ENCODE assay signal across 7 mouse cellular contexts in genomic region chr3:87906601-87906980, GRCm38 (mm10). TPM values are rescaled to one million over a fixed set of nuclear protein-coding genes. Genes with fewer than 3 reads are reported as not detected.
DNase-seq lines count a peak whose midpoint lies in the region; ATAC-seq and TF ChIP-seq lines count a peak whose summit lies in the region.

No protein-coding gene starts in this region.

- peak overlapping the region; percentile 99 for H3K27ac ChIP-seq in cerebellum, adult 2 months (ENCODE audit: insufficient read depth, low read length)
- peak overlapping the region; percentile 97 for H3K27ac ChIP-seq in hindbrain, embryonic 15.5 days (replicated peaks)
- H3K27ac ChIP-seq in liver, embryonic 12.5 days: peak overlapping the region; percentile 97
- peak overlapping the region; percentile 96 for H3K27ac ChIP-seq in neural tube, embryonic 13.5 days (replicated peaks)

- no peak for ATAC-seq in hindbrain, embryonic 15.5 days (ENCODE audit: low FRiP score, low read depth)
- ATAC-seq in liver, embryonic 12.5 days: no peak
- ATAC-seq in neural tube, embryonic 13.5 days (ENCODE audit: low read depth): peak; percentile 54

- no peaks in the 10 kb centered on the region for H3K36me3 ChIP-seq in hindbrain, embryonic 15.5 days
- H3K36me3 ChIP-seq in liver, embryonic 12.5 days: peaks cover 24% of the 10 kb centered on the region
- H3K36me3 ChIP-seq in neural tube, embryonic 13.5 days: no peaks in the 10 kb centered on the region

- 1% methylated on average over 43 of the region's 47 CpGs for WGBS in cerebellum, adult 2 months
- WGBS in hindbrain, embryonic 15.5 days: 0% methylated on average over 28 of the region's 47 CpGs
- WGBS in liver, embryonic 12.5 days (ENCODE audit: insufficient replicate concordance): under 1% methylated on average over 32 of the region's 47 CpGs
- WGBS in neural tube, embryonic 13.5 days: under 1% methylated on average over 40 of the region's 47 CpGs

- H3K4me3 ChIP-seq in cerebellum, adult 2 months (replicated peaks; ENCODE audit: insufficient read depth, low read depth, low read length): peak overlapping the region; percentile 98
- H3K4me3 ChIP-seq in hindbrain, embryonic 15.5 days: peak overlapping the region; percentile 100
- peak overlapping the region; percentile 97 for H3K4me3 ChIP-seq in liver, embryonic 12.5 days
- peak overlapping the region; percentile 97 for H3K4me3 ChIP-seq in neural tube, embryonic 13.5 days

- no peaks in the 10 kb centered on the region for H3K27me3 ChIP-seq in cerebellum, adult 2 months (ENCODE audit: control insufficient read depth, insufficient read depth, low read length)
- H3K27me3 ChIP-seq in hindbrain, embryonic 15.5 days: no peaks in the 10 kb centered on the region
- H3K27me3 ChIP-seq in liver, embryonic 12.5 days (replicated peaks): no peaks in the 10 kb centered on the region
- no peaks in the 10 kb centered on the region for H3K27me3 ChIP-seq in neural tube, embryonic 13.5 days

- H3K4me2 ChIP-seq in hindbrain, embryonic 15.5 days: peak overlapping the region; percentile 88
- H3K4me2 ChIP-seq in liver, embryonic 12.5 days: peak overlapping the region; percentile 84
- peak overlapping the region; percentile 97 for H3K4me2 ChIP-seq in neural tube, embryonic 13.5 days

- peaks cover 25% of the 10 kb centered on the region for H3K4me1 ChIP-seq in cerebellum, adult 2 months (ENCODE audit: control insufficient read depth, insufficient read depth, low read length)
- H3K4me1 ChIP-seq in hindbrain, embryonic 15.5 days (replicated peaks): peaks cover 42% of the 10 kb centered on the region
- peaks cover 72% of the 10 kb centered on the region for H3K4me1 ChIP-seq in liver, embryonic 12.5 days
- H3K4me1 ChIP-seq in neural tube, embryonic 13.5 days (replicated peaks): peaks cover 44% of the 10 kb centered on the region

- peak; percentile 15 to 32 for DNase-seq in thymus, postnatal 10 days (ENCODE audit: low spot score in 2 of 2)
- no peak for DNase-seq in thymus, postnatal 0 days (ENCODE audit: low spot score)
- peak; percentile 77 to 83 for DNase-seq in cerebellum, adult 2 months
- DNase-seq in gastrocnemius, adult 8-10 months (ENCODE audit: low spot score in 2 of 2): peak; percentile 57 to 85

- H3K9me3 ChIP-seq in hindbrain, embryonic 15.5 days: no peaks in the 10 kb centered on the region
- no peaks in the 10 kb centered on the region for H3K9me3 ChIP-seq in liver, embryonic 12.5 days (replicated peaks)
- H3K9me3 ChIP-seq in neural tube, embryonic 13.5 days: no peaks in the 10 kb centered on the region

- no peak for TF ChIP-seq CTCF in cerebellum, adult 2 months (IDR thresholded peaks at IDR 0.05; ENCODE audit: borderline replicate concordance, insufficient read depth, low read depth, low read length)

- peak overlapping the region; percentile 95 for H3K9ac ChIP-seq in hindbrain, embryonic 15.5 days
- H3K9ac ChIP-seq in liver, embryonic 12.5 days: peak overlapping the region; percentile 100
- peak overlapping the region; percentile 95 for H3K9ac ChIP-seq in neural tube, embryonic 13.5 days

- TF ChIP-seq POLR2A in cerebellum, adult 2 months (IDR thresholded peaks at IDR 0.05; ENCODE audit: borderline replicate concordance, insufficient read depth, low read length): peak; percentile 15; the same call in 1 of the 2 replicates

RNA-seq across cellular contexts. Expression of gene Hdgf, which starts 0.5 kb away (rescaled TPM):
- 223 and 234 TPM in 2 replicates for polyA plus RNA-seq in thymus, postnatal 0 days (2015; fragmentation: Nextera tagmentation; extraction: Ambion mirVana)
- 180 and 194 TPM in 2 replicates for polyA plus RNA-seq in cerebellum, adult 2 months (2012; rRNA removed)
- total RNA-seq in gastrocnemius, adult 8-10 months (2022): 100 to 1,000 TPM; 243 to 264 (median 254) TPM
- polyA plus RNA-seq in hindbrain, embryonic 15.5 days (2015; fragmentation: Nextera tagmentation; extraction: Ambion mirVana): 170 and 183 TPM in 2 replicates
- polyA plus RNA-seq in liver, embryonic 12.5 days (2016; fragmentation: Nextera tagmentation; extraction: Ambion mirVana): 393 and 400 TPM in 2 replicates
- 186 and 218 TPM in 2 replicates for polyA plus RNA-seq in neural tube, embryonic 13.5 days (2015; fragmentation: Nextera tagmentation; extraction: Ambion mirVana)

RNA-seq across cellular contexts. Expression of gene Mrpl24, which starts 12.7 kb away (rescaled TPM):
- 107 and 108 TPM in 2 replicates for polyA plus RNA-seq in thymus, postnatal 0 days (2015; fragmentation: Nextera tagmentation; extraction: Ambion mirVana)
- polyA plus RNA-seq in cerebellum, adult 2 months (2012; rRNA removed): 83.9 and 84.9 TPM in 2 replicates
- 10 to 100 TPM; 40.9 to 48.1 (median 45.8) TPM for total RNA-seq in gastrocnemius, adult 8-10 months (2022)
- polyA plus RNA-seq in hindbrain, embryonic 15.5 days (2015; fragmentation: Nextera tagmentation; extraction: Ambion mirVana): 48.6 and 56.2 TPM in 2 replicates
- polyA plus RNA-seq in liver, embryonic 12.5 days (2016; fragmentation: Nextera tagmentation; extraction: Ambion mirVana): 57.0 and 57.3 TPM in 2 replicates
- 69.5 and 73.0 TPM in 2 replicates for polyA plus RNA-seq in neural tube, embryonic 13.5 days (2015; fragmentation: Nextera tagmentation; extraction: Ambion mirVana)

RNA-seq across cellular contexts. Expression of gene Prcc, which starts 21.2 kb away (rescaled TPM):
- 13.9 and 14.4 TPM in 2 replicates for polyA plus RNA-seq in thymus, postnatal 0 days (2015; fragmentation: Nextera tagmentation; extraction: Ambion mirVana)
- polyA plus RNA-seq in cerebellum, adult 2 months (2012; rRNA removed): 47.6 and 48.8 TPM in 2 replicates
- total RNA-seq in gastrocnemius, adult 8-10 months (2022): 10 to 100 TPM; 48.6 to 53.0 (median 52.0) TPM
- 15.6 and 18.5 TPM in 2 replicates for polyA plus RNA-seq in hindbrain, embryonic 15.5 days (2015; fragmentation: Nextera tagmentation; extraction: Ambion mirVana)
- 8.7 and 8.9 TPM in 2 replicates for polyA plus RNA-seq in liver, embryonic 12.5 days (2016; fragmentation: Nextera tagmentation; extraction: Ambion mirVana)
- 16.6 and 17.7 TPM in 2 replicates for polyA plus RNA-seq in neural tube, embryonic 13.5 days (2015; fragmentation: Nextera tagmentation; extraction: Ambion mirVana)

RNA-seq across cellular contexts. Expression of gene Isg20l2, which starts 23.5 kb away (rescaled TPM):
- 58.9 and 61.4 TPM in 2 replicates for polyA plus RNA-seq in thymus, postnatal 0 days (2015; fragmentation: Nextera tagmentation; extraction: Ambion mirVana)
- polyA plus RNA-seq in cerebellum, adult 2 months (2012; rRNA removed): 15.2 and 15.9 TPM in 2 replicates
- total RNA-seq in gastrocnemius, adult 8-10 months (2022): 1 to 10 TPM; 5.8 to 7.6 (median 7.2) TPM
- polyA plus RNA-seq in hindbrain, embryonic 15.5 days (2015; fragmentation: Nextera tagmentation; extraction: Ambion mirVana): 30.7 and 33.3 TPM in 2 replicates
- polyA plus RNA-seq in liver, embryonic 12.5 days (2016; fragmentation: Nextera tagmentation; extraction: Ambion mirVana): 51.9 and 52.2 TPM in 2 replicates
- 36.2 and 41.4 TPM in 2 replicates for polyA plus RNA-seq in neural tube, embryonic 13.5 days (2015; fragmentation: Nextera tagmentation; extraction: Ambion mirVana)

RNA-seq across cellular contexts. Expression of gene Rrnad1, which starts 23.9 kb away (rescaled TPM):
- polyA plus RNA-seq in thymus, postnatal 0 days (2015; fragmentation: Nextera tagmentation; extraction: Ambion mirVana): 15.7 and 16.6 TPM in 2 replicates
- 46.8 and 49.5 TPM in 2 replicates for polyA plus RNA-seq in cerebellum, adult 2 months (2012; rRNA removed)
- total RNA-seq in gastrocnemius, adult 8-10 months (2022): 1 to 10 TPM; 2.4 to 4.1 (median 3.5) TPM
- 20.1 and 20.3 TPM in 2 replicates for polyA plus RNA-seq in hindbrain, embryonic 15.5 days (2015; fragmentation: Nextera tagmentation; extraction: Ambion mirVana)
- 11.1 and 11.4 TPM in 2 replicates for polyA plus RNA-seq in liver, embryonic 12.5 days (2016; fragmentation: Nextera tagmentation; extraction: Ambion mirVana)
- polyA plus RNA-seq in neural tube, embryonic 13.5 days (2015; fragmentation: Nextera tagmentation; extraction: Ambion mirVana): 20.1 and 22.2 TPM in 2 replicates
